8 mouse cellular contexts compared by ENCODE assay signal in the genomic region with DNA sequence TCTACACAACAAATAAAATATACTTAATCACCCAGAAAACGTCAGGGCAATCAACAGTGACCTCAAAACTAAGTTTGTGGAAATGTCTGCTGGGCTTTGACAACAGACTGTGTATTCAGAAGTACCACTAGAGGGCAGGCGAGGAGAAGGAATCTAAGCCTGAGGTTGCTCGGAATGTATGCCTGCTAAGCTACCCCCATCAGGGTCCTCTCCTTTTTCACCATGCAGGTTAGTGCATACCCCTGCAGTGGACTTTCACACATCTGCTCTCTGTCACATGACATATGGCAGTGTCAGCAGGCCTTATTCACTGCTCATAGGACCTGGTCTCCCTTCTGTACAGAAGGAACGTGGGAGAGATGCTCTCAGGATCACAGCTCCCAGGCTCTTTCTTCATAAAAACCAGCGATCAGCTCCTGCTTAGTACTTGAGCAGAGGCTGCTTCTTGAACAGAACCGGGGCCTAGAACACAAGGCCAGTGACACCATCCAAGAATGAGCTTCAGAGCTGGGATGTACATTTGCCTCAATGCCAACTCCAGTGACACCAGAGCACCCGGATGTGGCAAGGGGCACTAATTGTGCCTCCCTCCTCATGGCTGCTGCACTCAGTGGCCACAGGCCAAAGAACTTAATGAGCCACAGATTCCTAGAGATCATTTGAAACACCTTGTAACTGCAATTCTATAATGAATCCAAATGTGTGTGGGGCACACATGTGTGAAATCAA.
DNase-seq lines count a peak whose midpoint lies in the region; ATAC-seq lines count a peak whose summit lies in the region.

No protein-coding gene starts in this region.

- H3K4me2 ChIP-seq in embryonic facial prominence, embryonic 13.5 days = no peak overlapping the region
- no peak overlapping the region for H3K4me2 ChIP-seq in hindbrain, embryonic 14.5 days (replicated peaks)
- no peak overlapping the region for H3K4me2 ChIP-seq in midbrain, embryonic 12.5 days (replicated peaks)
- no peak overlapping the region for H3K4me2 ChIP-seq in stomach, embryonic 16.5 days (ENCODE audit: low read depth, low read length)

- 0 out of 2 replicates have a peak, but pooled peaks have one; percentile 37 for ATAC-seq in embryonic facial prominence, embryonic 13.5 days (ENCODE audit: insufficient number of reproducible peaks, insufficient read depth, low FRiP score, low TSS enrichment, low read depth)
- peak; percentile 76 for ATAC-seq in hindbrain, embryonic 14.5 days (ENCODE audit: low FRiP score)
- peak; percentile 88 for ATAC-seq in midbrain, embryonic 12.5 days (ENCODE audit: low FRiP score, low read depth)
- ATAC-seq in stomach, embryonic 16.5 days (ENCODE audit: insufficient read depth, low FRiP score) = 0 out of 2 replicates have a peak, but pooled peaks have one; percentile 62

- H3K4me1 ChIP-seq in embryonic facial prominence, embryonic 13.5 days = peaks cover 14% of the 10 kb centered on the region
- H3K4me1 ChIP-seq in hindbrain, embryonic 14.5 days (replicated peaks; ENCODE audit: control insufficient read depth, insufficient read depth, low read length) = no peaks in the 10 kb centered on the region
- H3K4me1 ChIP-seq in midbrain, embryonic 12.5 days = no peaks in the 10 kb centered on the region
- no peaks in the 10 kb centered on the region for H3K4me1 ChIP-seq in stomach, embryonic 16.5 days (ENCODE audit: control insufficient read depth, insufficient read depth, low read length)

- no peaks in the 10 kb centered on the region for H3K36me3 ChIP-seq in embryonic facial prominence, embryonic 13.5 days
- H3K36me3 ChIP-seq in hindbrain, embryonic 14.5 days (replicated peaks; ENCODE audit: control insufficient read depth, insufficient read depth) = no peaks in the 10 kb centered on the region
- H3K36me3 ChIP-seq in midbrain, embryonic 12.5 days = no peaks in the 10 kb centered on the region
- no peaks in the 10 kb centered on the region for H3K36me3 ChIP-seq in stomach, embryonic 16.5 days (ENCODE audit: control insufficient read depth, insufficient read depth, low read length)

- H3K4me3 ChIP-seq in embryonic facial prominence, embryonic 13.5 days = no peak overlapping the region
- no peak overlapping the region for H3K4me3 ChIP-seq in hindbrain, embryonic 14.5 days (replicated peaks; ENCODE audit: low read length)
- H3K4me3 ChIP-seq in midbrain, embryonic 12.5 days = no peak overlapping the region
- H3K4me3 ChIP-seq in stomach, embryonic 16.5 days (replicated peaks; ENCODE audit: low read length) = no peak overlapping the region

- no peaks in the 10 kb centered on the region for H3K27me3 ChIP-seq in embryonic facial prominence, embryonic 13.5 days
- no peaks in the 10 kb centered on the region; the same call in 1 of the 2 replicates for H3K27me3 ChIP-seq in hindbrain, embryonic 14.5 days (ENCODE audit: control insufficient read depth, insufficient read depth, low read length)
- H3K27me3 ChIP-seq in midbrain, embryonic 12.5 days = no peaks in the 10 kb centered on the region
- H3K27me3 ChIP-seq in stomach, embryonic 16.5 days (ENCODE audit: control insufficient read depth, insufficient read depth, low read length) = no peaks in the 10 kb centered on the region

- intact Hi-C loops in left cerebral cortex, postnatal 14 days (cut with DNase I) = loop anchor here (2.0 to 10.0 kb wide), 6 partner anchors 254 to 968 kb away; no protein-coding TSS in a partner anchor

- DNase-seq in left cerebral cortex, adult 18-20 months (ENCODE audit: low spot score in 2 of 2) = peak; percentile 61 to 63
- no peak for DNase-seq in left cerebral cortex, adult 11 months (ENCODE audit: low spot score)
- peak; percentile 52 for DNase-seq in adrenal gland, postnatal 14 days
- peak; percentile 81 for DNase-seq in hindbrain, embryonic 14.5 days (ENCODE audit: low spot score)
- peak; percentile 37 to 66 for DNase-seq in left cerebral cortex, postnatal 14 days (ENCODE audit: low spot score in 2 of 2)

- 38% methylated on average over 7 of the region's 7 CpGs for WGBS in embryonic facial prominence, embryonic 13.5 days
- WGBS in hindbrain, embryonic 14.5 days = 40% methylated on average over 7 of the region's 7 CpGs
- WGBS in midbrain, embryonic 12.5 days = 44% methylated on average over 7 of the region's 7 CpGs
- 40% methylated on average over 7 of the region's 7 CpGs for WGBS in stomach, embryonic 16.5 days

- H3K27ac ChIP-seq in embryonic facial prominence, embryonic 13.5 days = no peak overlapping the region
- no peak overlapping the region for H3K27ac ChIP-seq in hindbrain, embryonic 14.5 days
- no peak overlapping the region for H3K27ac ChIP-seq in midbrain, embryonic 12.5 days (replicated peaks)
- no peak overlapping the region for H3K27ac ChIP-seq in stomach, embryonic 16.5 days (ENCODE audit: low read length)

- no peaks in the 10 kb centered on the region for H3K9me3 ChIP-seq in embryonic facial prominence, embryonic 13.5 days
- no peaks in the 10 kb centered on the region for H3K9me3 ChIP-seq in hindbrain, embryonic 14.5 days (ENCODE audit: control insufficient read depth, low read length)
- no peaks in the 10 kb centered on the region for H3K9me3 ChIP-seq in midbrain, embryonic 12.5 days
- H3K9me3 ChIP-seq in stomach, embryonic 16.5 days (replicated peaks; ENCODE audit: control insufficient read depth, low read length) = no peaks in the 10 kb centered on the region

- H3K9ac ChIP-seq in embryonic facial prominence, embryonic 13.5 days = no peak overlapping the region
- H3K9ac ChIP-seq in hindbrain, embryonic 14.5 days = no peak overlapping the region
- H3K9ac ChIP-seq in midbrain, embryonic 12.5 days (replicated peaks) = no peak overlapping the region
- H3K9ac ChIP-seq in stomach, embryonic 16.5 days (ENCODE audit: low read length) = no peak overlapping the region

Comparison
In these comparisons a context has a peak if more than half of its experiments do, and no peak if none do; other contexts are left out.
1. ATAC-seq: peak in every context shown above with its lines; median percentile 88 in midbrain, embryonic 12.5 days; 76 in hindbrain, embryonic 14.5 days; 62 in stomach, embryonic 16.5 days; 37 in embryonic facial prominence, embryonic 13.5 days.